Mouse (Mus musculus) cerebellum, adult 2 months (tissue): Measurements from ENCODE around the gene Nrxn2. TPM values are rescaled to one million over a fixed set of nuclear protein-coding genes. Genes with fewer than 3 reads are reported as not detected.

Experiments used
- DNase-seq, 2 experiments: peaks; one replicate each; pipeline ENCODE4 v3.0.0; 2021
- H3K27ac ChIP-seq: fragments of 200-500 bp; 2 replicates; pipeline ENCODE4 v1.5.1; 2012; ENCODE audit warnings: low read length, control low read depth, inconsistent platforms; ENCODE audit not compliant: insufficient read depth
- H3K27me3 ChIP-seq: fragments of 200-500 bp; 2 replicates; pipeline ENCODE4 v1.6.1; 2012; ENCODE audit warnings: inconsistent platforms, mild to moderate bottlenecking, low read length, moderate library complexity; ENCODE audit not compliant: control insufficient read depth, insufficient read depth
- H3K4me1 ChIP-seq: fragments of 200-500 bp; 2 replicates; pipeline ENCODE4 v1.6.1; 2011; ENCODE audit warnings: low read length; ENCODE audit not compliant: control insufficient read depth, insufficient read depth
- H3K4me3 ChIP-seq: fragments of 200-500 bp; replicated peaks from 2 replicates; pipeline ENCODE3; 2011; ENCODE audit warnings: mild to moderate bottlenecking, low read depth, low read length, control low read depth; ENCODE audit not compliant: insufficient read depth
- CTCF ChIP-seq: fragments of 200-500 bp; IDR thresholded peaks from 2 replicates; pipeline ENCODE4 v1.5.1; 2011; ENCODE audit warnings: low read depth, mild to moderate bottlenecking, control low read depth, low read length, moderate library complexity, borderline replicate concordance; ENCODE audit not compliant: insufficient read depth
- POLR2A ChIP-seq: fragments of 200-500 bp; IDR thresholded peaks from 2 replicates; pipeline ENCODE4 v1.6.1; 2011; ENCODE audit warnings: low read length, control low read depth, borderline replicate concordance; ENCODE audit not compliant: insufficient read depth
- WGBS: fragments of 180-500 bp; shearing (Covaris S2); methylation state at CpG from one replicate; pipeline ENCODE4 v1.1.7; 2018; 5-methylcytosine and 5-hydroxymethylcytosine counted together
- polyA plus RNA-seq: library from polyadenylated mRNA; depleted of rRNA; stranded (reverse); fragments of >200 nt; gene quantifications from 2 replicates; pipeline ENCODE4 v1.2.3, GENCODE M21; 2012

Gene Nrxn2
- polyA plus RNA-seq, 1 experiment, result 420 TPM

- TF ChIP-seq POLR2A, result no peak
- TF ChIP-seq CTCF, result no peak
- no peak overlapping the region for H3K27ac ChIP-seq
- DNase-seq, result no peak
- H3K4me3 ChIP-seq, result no peak overlapping the region
- H3K4me1 ChIP-seq, result peaks cover 25% of the 10 kb centered on the region
- 57% methylated on average over 13 of the region's 13 CpGs for WGBS
- H3K27me3 ChIP-seq, result no peaks in the 10 kb centered on the region
Measured at GRCm38 (mm10) chr19:6485059-6485630, 66.6 kb downstream of the Nrxn2 start.

- peak; percentile 82 to 92 for DNase-seq
- TF ChIP-seq CTCF (peak; percentile 99), POLR2A (no peak)
- WGBS, result 2% methylated on average over 4 of the region's 4 CpGs
- H3K27ac ChIP-seq, result no peak overlapping the region
- peaks cover 23% of the 10 kb centered on the region for H3K4me1 ChIP-seq
- no peak overlapping the region for H3K4me3 ChIP-seq
- H3K27me3 ChIP-seq, result no peaks in the 10 kb centered on the region
Measured at GRCm38 (mm10) chr19:6489030-6489429, 70.5 kb downstream of the Nrxn2 start.

GRCm38 (mm10) chr19:6491538-6491937 lies 73.0 kb downstream of the Nrxn2 start:
- Histone ChIP-seq H3K4me3 (no peak overlapping the region), H3K27me3 (no peaks in the 10 kb centered on the region), H3K27ac (no peak overlapping the region), H3K4me1 (peaks cover 41% of the 10 kb centered on the region)
- 81% methylated on average over 8 of the region's 8 CpGs for WGBS
- no peak for DNase-seq
- no peak for TF ChIP-seq POLR2A
- TF ChIP-seq CTCF, result no peak

GRCm38 (mm10) chr19:6492124-6492523 lies 73.6 kb downstream of the Nrxn2 start:
- Histone ChIP-seq H3K4me1 (peaks cover 47% of the 10 kb centered on the region), H3K27ac (no peak overlapping the region), H3K27me3 (no peaks in the 10 kb centered on the region), H3K4me3 (no peak overlapping the region)
- 18% methylated on average over 12 of the region's 12 CpGs for WGBS
- TF ChIP-seq CTCF (peak; percentile 92), POLR2A (no peak)
- peak; percentile 89 for DNase-seq

- H3K27ac ChIP-seq, result peak overlapping the region; percentile 5; the same call in 1 of the 2 replicates
- TF ChIP-seq CTCF (no peak), POLR2A (no peak)
- DNase-seq, result peak; percentile 53 to 55
- no peak overlapping the region for H3K4me3 ChIP-seq
- peaks cover 47% of the 10 kb centered on the region for H3K4me1 ChIP-seq
- 25% methylated on average over 7 of the region's 7 CpGs for WGBS
- H3K27me3 ChIP-seq, result no peaks in the 10 kb centered on the region
Measured at GRCm38 (mm10) chr19:6493219-6493618, 74.7 kb downstream of the Nrxn2 start.

GRCm38 (mm10) chr19:6494032-6494431 lies 75.5 kb downstream of the Nrxn2 start:
- peaks cover 47% of the 10 kb centered on the region for H3K4me1 ChIP-seq
- no peak for TF ChIP-seq CTCF
- TF ChIP-seq POLR2A, result no peak
- H3K27ac ChIP-seq, result no peak overlapping the region
- 48% methylated on average over 7 of the region's 7 CpGs for WGBS
- H3K27me3 ChIP-seq, result no peaks in the 10 kb centered on the region
- no peak overlapping the region for H3K4me3 ChIP-seq
- DNase-seq, result peak in 1 of 2 experiments; percentile 39

- 36% methylated on average over 18 of the region's 18 CpGs for WGBS
- Histone ChIP-seq H3K4me3 (no peak overlapping the region), H3K27ac (no peak overlapping the region), H3K27me3 (no peaks in the 10 kb centered on the region), H3K4me1 (peaks cover 43% of the 10 kb centered on the region)
- TF ChIP-seq CTCF (no peak), POLR2A (no peak)
- peak in 1 of 2 experiments; percentile 44 for DNase-seq
Measured at GRCm38 (mm10) chr19:6494504-6495170, 76.1 kb downstream of the Nrxn2 start.

- WGBS, result 68% methylated on average over 8 of the region's 8 CpGs
- H3K4me3 ChIP-seq, result no peak overlapping the region
- peaks cover 43% of the 10 kb centered on the region for H3K4me1 ChIP-seq
- H3K27ac ChIP-seq, result no peak overlapping the region; the same call in 1 of the 2 replicates
- no peak for DNase-seq
- TF ChIP-seq POLR2A, result no peak
- no peak for TF ChIP-seq CTCF
- no peaks in the 10 kb centered on the region for H3K27me3 ChIP-seq
Measured at GRCm38 (mm10) chr19:6495714-6496113, 77.2 kb downstream of the Nrxn2 start.
